Mouse (Mus musculus): ENCODE measurements at regions not wholly inside any gene's neighbourhood (a gene's known extent, or its start where the extent isn't known, plus 50 kb on each side); places are given as distances from the start of the nearest gene placed in this dataset.

DNA sequence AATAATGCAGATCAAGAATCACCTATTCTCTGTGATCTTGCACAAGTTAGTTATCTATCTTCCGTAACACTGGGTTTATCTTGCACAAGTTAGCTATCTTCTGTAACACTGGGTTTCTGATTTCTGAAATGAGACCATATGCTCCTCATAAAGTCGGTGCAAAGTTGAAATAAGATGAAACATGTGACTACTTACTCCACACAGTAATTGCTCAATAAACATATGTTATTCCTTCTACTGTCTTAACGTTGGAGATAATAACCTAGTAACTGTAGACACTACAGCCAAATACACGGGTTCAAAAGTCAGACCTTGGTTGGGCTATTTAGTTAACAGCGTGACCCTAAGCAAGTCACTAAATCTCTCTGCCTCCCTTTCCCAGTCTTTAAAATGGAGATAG, 65.8 kb upstream of the Atp11b start:
- no peak for DNase-seq (ENCODE audit: low read depth, low spot score)

DNA sequence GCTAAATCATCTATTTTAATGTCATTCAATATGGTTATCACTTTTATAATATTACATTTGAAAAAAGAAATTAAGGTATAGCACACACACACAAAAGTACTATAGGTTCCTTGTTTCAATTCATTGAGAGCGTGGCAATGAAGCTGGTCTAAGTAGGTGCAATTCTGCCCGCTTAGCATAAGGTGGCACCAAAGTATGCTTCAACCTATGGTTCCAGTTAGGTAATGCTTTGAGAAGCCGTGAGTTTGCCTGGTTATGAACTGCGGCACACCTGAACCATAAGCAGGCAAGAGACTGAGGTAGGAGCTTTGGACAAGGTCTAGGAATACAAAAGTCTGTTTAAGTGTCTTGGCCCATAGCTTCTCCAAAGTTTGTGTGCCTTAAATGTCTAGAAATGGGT, 65.1 kb upstream of the Atp11b start:
- peak; percentile 45 for DNase-seq (ENCODE audit: low read depth, low spot score)

DNA sequence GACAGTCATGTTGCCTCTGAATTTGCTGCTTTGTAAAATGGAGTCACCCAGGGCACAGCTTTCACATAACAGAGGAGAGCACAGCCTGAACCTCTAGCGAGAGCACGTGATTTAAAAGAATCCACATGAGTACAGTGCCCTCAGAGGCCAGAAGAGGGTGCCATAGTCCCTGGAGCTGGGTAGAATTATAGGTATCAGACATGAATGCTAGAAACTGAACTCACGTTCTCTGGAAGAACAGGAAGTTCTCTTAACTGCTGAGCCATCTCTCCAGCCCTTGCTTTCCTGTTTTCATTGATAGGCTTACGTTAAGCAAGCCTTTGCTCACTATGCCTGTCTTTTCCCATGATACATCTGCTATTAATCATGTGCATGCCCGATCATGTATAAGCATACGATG, 60.9 kb upstream of the Atp11b start:
- peak; percentile 62 for DNase-seq (ENCODE audit: low read depth, low spot score)

DNA sequence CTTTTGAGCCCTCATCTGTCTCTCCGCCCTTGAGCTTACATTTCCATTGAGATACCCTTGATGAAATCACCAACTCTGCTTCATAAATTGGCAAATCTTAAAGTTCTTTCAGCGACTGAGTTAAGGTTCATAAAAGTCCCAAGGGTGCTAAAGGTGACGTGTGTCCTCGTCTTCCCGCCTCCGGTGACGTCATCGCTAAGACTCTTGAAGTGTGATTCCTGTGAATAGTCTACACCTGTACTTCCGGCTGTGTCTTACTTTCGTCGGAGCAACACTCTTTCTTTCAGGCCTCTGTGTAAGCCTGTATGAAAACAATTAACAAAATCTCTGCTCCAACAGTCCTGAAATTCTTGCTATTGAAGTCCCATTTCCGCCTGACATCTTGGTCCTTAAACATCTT, 60.4 kb upstream of the Atp11b start:
- DNase-seq (ENCODE audit: low read depth, low spot score), result no peak

DNA sequence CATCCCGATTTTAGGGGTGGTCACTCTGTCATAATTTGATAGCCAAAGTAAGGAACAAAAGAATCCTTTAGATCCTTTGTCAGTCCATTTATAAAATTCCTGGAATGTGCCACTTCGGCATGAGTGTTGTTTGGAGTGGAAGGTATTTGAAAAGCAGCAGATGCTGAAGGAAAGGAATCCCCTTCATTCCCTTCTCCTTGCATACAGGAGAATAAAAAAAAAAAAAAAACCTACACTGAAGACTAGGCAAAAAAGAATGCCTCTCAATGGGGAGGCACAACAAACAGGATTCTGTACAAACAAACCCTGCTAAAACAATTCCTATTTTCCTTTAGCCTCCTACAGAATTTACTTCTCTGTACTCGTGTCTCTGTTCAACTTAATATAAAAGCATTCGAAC, 59.7 kb upstream of the Atp11b start:
- DNase-seq (ENCODE audit: low read depth, low spot score), result no peak

DNA sequence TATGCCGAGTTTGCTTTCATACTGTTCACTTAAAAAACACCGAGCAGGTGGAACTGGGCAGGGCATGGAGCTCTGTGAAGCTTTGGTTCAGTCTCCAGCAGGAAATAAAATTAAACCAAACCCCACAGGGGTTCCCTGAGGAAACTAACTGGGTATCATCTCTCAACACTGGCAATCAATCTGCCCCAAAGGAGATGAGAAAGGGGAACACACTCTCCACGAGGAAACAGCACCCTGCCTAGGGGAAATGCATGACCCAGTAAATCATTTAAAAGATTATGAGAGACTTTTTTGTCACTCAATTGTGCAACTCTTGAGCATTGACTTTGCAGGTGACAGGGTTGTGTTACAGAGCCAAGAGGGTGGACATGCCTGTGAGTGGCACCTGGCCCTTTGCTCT, 58.0 kb upstream of the Atp11b start:
- no peak for DNase-seq (ENCODE audit: low read depth, low spot score)

DNA sequence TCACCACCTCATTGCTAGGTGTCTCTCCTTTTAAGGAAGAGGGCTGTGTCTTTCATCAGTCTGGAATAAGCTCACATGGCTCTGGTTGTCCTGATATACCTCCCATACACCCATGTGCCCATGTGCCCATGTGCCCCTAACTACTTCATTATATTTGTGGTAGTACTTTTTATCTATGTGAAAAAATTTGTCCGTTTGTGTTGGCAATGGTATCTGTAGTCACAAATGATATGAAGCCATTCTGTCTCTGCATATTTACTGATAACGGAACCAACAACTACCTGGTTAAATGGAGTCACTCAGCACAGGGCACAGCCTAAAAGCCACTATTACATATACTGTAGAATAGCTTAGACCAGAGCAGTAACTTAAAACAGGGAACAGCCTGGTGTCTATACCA, 54.6 kb upstream of the Atp11b start:
- no peak for DNase-seq (ENCODE audit: low read depth, low spot score)

DNA sequence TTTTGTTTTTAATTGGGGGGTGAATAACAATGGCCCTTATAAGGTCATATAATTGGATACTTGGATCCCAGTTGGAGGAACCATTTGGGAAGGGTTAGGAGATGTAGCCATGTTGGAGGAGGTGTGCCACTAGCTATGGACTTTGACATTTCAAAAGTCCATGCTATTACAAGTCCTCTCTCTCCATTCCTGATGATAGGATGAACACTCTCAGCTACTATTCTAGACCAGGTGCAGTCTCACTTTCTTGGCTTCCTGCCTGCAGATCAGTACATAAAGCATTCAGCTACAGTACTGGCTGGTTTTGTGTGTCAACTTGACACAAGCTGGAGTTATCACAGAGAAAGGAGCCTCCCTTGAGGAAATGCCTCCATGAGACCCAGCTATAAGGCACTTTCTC, 53.9 kb upstream of the Atp11b start:
- DNase-seq (ENCODE audit: low read depth, low spot score), result no peak

DNA sequence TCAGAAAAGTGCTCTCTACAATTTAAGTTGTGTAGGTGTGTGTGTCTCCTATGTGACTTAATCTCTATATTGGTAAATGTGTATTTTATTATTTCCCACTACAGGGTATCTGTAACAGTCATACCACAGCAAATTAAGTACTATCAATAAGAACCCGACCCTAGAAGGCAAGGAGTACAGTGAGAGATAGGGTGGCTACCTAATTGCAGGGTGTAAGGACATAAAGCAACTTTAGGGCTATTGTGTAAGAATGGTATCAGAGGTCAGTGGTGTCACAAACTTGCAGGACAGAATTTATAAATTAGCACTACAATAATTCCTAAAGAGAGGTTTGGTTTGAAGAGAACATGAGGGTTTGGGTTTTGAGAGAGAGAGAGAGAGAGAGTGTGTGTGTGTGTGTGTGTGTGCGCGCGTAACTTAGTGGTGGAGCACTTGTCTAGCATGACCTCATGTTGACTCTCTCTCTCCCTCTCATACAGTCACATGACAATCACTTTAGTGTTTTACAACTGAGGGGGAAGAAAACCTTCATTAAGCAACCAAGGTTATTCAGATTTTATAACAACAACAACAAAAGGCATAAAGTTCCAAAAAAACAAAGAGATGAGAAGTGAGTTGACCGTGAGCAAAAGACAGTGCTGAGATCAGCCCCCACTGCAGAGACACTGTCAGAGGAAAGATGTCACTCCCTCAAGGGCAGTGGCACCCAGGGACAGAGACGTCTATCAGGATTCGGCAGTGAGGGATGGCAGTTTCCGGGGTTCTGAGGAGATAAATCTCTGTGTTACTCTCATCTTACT, 50.2 kb upstream of the Atp11b start:
- DNase-seq (ENCODE audit: low read depth, low spot score), result no peak
